Comparison of ENCODE assay signal across 9 mouse cellular contexts in genomic region chr4:44664767-44665056, GRCm38 (mm10). TPM values are rescaled to one million over a fixed set of nuclear protein-coding genes. Genes with fewer than 3 reads are reported as not detected.
DNase-seq lines count a peak whose midpoint lies in the region; ATAC-seq lines count a peak whose summit lies in the region.
"Had no signal": no experiment of that assay in that cellular context is flagged by ENCODE, and none has a peak within 500 bp of the region (broad histone marks: within the 10 kb centered on the region; RNA-seq: fewer than 3 reads in every experiment).

No protein-coding gene starts in this region.

- peaks cover 59% of the 10 kb centered on the region for H3K27me3 ChIP-seq in liver, embryonic 11.5 days (replicated peaks; ENCODE audit: control insufficient read depth, insufficient read depth, low read length)
- peaks cover 87% of the 10 kb centered on the region for H3K27me3 ChIP-seq in forebrain, embryonic 12.5 days
- H3K27me3 ChIP-seq in limb, embryonic 13.5 days = peaks cover 89% of the 10 kb centered on the region
- H3K27me3 ChIP-seq in stomach, embryonic 14.5 days (ENCODE audit: control insufficient read depth, insufficient read depth, low read length) = peaks cover 24% of the 10 kb centered on the region

- H3K9ac ChIP-seq in liver, embryonic 11.5 days (ENCODE audit: low read depth, low read length) = no peak overlapping the region
- H3K9ac ChIP-seq in forebrain, embryonic 12.5 days = peak overlapping the region; percentile 55
- H3K9ac ChIP-seq in limb, embryonic 13.5 days = peak overlapping the region; percentile 65
- peak overlapping the region; percentile 21; the same call in 1 of the 2 replicates for H3K9ac ChIP-seq in stomach, embryonic 14.5 days (replicated peaks; ENCODE audit: low read depth, low read length)

- ATAC-seq in liver, embryonic 11.5 days (replicated peaks; ENCODE audit: low FRiP score) = no peak
- ATAC-seq in forebrain, embryonic 12.5 days (ENCODE audit: low FRiP score) = no peak
- ATAC-seq in limb, embryonic 13.5 days (ENCODE audit: low FRiP score, low read depth) = no peak
- no peak for ATAC-seq in stomach, embryonic 14.5 days (ENCODE audit: insufficient number of reproducible peaks, insufficient read depth, low FRiP score, low read depth)
- ATAC-seq: Patski had no signal

- H3K4me2 ChIP-seq in liver, embryonic 11.5 days = peak overlapping the region; percentile 84
- H3K4me2 ChIP-seq in forebrain, embryonic 12.5 days = peak overlapping the region; percentile 91
- peak overlapping the region; percentile 95 for H3K4me2 ChIP-seq in limb, embryonic 13.5 days (replicated peaks)
- H3K4me2 ChIP-seq in stomach, embryonic 14.5 days (replicated peaks; ENCODE audit: low read depth, low read length) = peak overlapping the region; percentile 98

- no peak overlapping the region for H3K27ac ChIP-seq in liver, embryonic 11.5 days (ENCODE audit: low read depth, low read length)
- H3K27ac ChIP-seq in forebrain, embryonic 12.5 days = no peak overlapping the region
- no peak overlapping the region for H3K27ac ChIP-seq in limb, embryonic 13.5 days
- H3K27ac ChIP-seq in stomach, embryonic 14.5 days (ENCODE audit: low read length) = no peak overlapping the region

- H3K4me1 ChIP-seq in liver, embryonic 11.5 days (replicated peaks; ENCODE audit: control insufficient read depth, insufficient read depth, low read length) = no peaks in the 10 kb centered on the region
- peaks cover 9% of the 10 kb centered on the region for H3K4me1 ChIP-seq in forebrain, embryonic 12.5 days
- peaks cover 9% of the 10 kb centered on the region; the same call in 1 of the 2 replicates for H3K4me1 ChIP-seq in limb, embryonic 13.5 days
- 0 out of 2 replicates have a peak, but pooled peaks cover 3% of the 10 kb centered on the region for H3K4me1 ChIP-seq in stomach, embryonic 14.5 days (ENCODE audit: control insufficient read depth, insufficient read depth, low read length)

- DNase-seq in liver, embryonic 11.5 days (ENCODE audit: low spot score) = no peak
- DNase-seq in liver = no peak
- DNase-seq in gastrocnemius, postnatal 25 days = no peak
- no peak for DNase-seq in layer of hippocampus, postnatal 36 days
- DNase-seq: lung, postnatal 14 days had no signal

- no peaks in the 10 kb centered on the region for H3K36me3 ChIP-seq in liver, embryonic 11.5 days (ENCODE audit: control insufficient read depth, insufficient read depth, low read length)
- H3K36me3 ChIP-seq in forebrain, embryonic 12.5 days (replicated peaks) = no peaks in the 10 kb centered on the region
- H3K36me3 ChIP-seq in limb, embryonic 13.5 days = no peaks in the 10 kb centered on the region
- H3K36me3 ChIP-seq in stomach, embryonic 14.5 days (ENCODE audit: control insufficient read depth, insufficient read depth, low read length) = no peaks in the 10 kb centered on the region

- no peaks in the 10 kb centered on the region for H3K9me3 ChIP-seq in liver, embryonic 11.5 days (ENCODE audit: control insufficient read depth, low read length)
- no peaks in the 10 kb centered on the region; the same call in 1 of the 2 replicates for H3K9me3 ChIP-seq in forebrain, embryonic 12.5 days
- no peaks in the 10 kb centered on the region for H3K9me3 ChIP-seq in limb, embryonic 13.5 days
- no peaks in the 10 kb centered on the region for H3K9me3 ChIP-seq in stomach, embryonic 14.5 days (ENCODE audit: control insufficient read depth, low read depth, low read length)

- H3K4me3 ChIP-seq in liver, embryonic 11.5 days (ENCODE audit: low read depth, low read length) = peak overlapping the region; percentile 52
- H3K4me3 ChIP-seq in forebrain, embryonic 12.5 days (replicated peaks) = peak overlapping the region; percentile 54
- H3K4me3 ChIP-seq in limb, embryonic 13.5 days = peak overlapping the region; percentile 54
- peak overlapping the region; percentile 38 for H3K4me3 ChIP-seq in stomach, embryonic 14.5 days (ENCODE audit: low read depth, low read length)

- 24% methylated on average over 6 of the region's 6 CpGs for WGBS in liver, embryonic 11.5 days
- WGBS in forebrain, embryonic 12.5 days = 19% methylated on average over 6 of the region's 6 CpGs
- 20% methylated on average over 6 of the region's 6 CpGs for WGBS in limb, embryonic 13.5 days
- WGBS in stomach, embryonic 14.5 days = 24% methylated on average over 6 of the region's 6 CpGs

RNA-seq across cellular contexts. Expression of gene Pax5, which starts 45.6 kb away (rescaled TPM):
- polyA plus RNA-seq in liver, embryonic 11.5 days (2014; fragmentation: Nextera tagmentation; extraction: Ambion mirVana) = not detected in 2 replicates
- 0.21 and 0.60 TPM in 2 replicates for polyA plus RNA-seq in forebrain, embryonic 12.5 days (2016; fragmentation: Nextera tagmentation; extraction: Ambion mirVana)
- not detected in 2 replicates for polyA plus RNA-seq in limb, embryonic 13.5 days (2015; fragmentation: Nextera tagmentation; extraction: Ambion mirVana)
- polyA plus RNA-seq in stomach, embryonic 14.5 days (2014; fragmentation: Nextera tagmentation; extraction: Ambion mirVana) = not detected in 2 replicates
- under 1 TPM; 0.03 TPM for total RNA-seq in gastrocnemius, postnatal 25 days (2021)
- under 1 TPM; 0.05 to 0.99 TPM for total RNA-seq in layer of hippocampus, postnatal 36 days (2021)
- polyA plus RNA-seq: Patski had no signal
